Mouse (Mus musculus): ENCODE results near the gene Rpa2. TPM values are rescaled to one million over a fixed set of nuclear protein-coding genes. Genes with fewer than 3 reads are reported as not detected.

Gene Rpa2
- polyA plus RNA-seq, 1 experiment from 2014 or later: 108 TPM

DNA sequence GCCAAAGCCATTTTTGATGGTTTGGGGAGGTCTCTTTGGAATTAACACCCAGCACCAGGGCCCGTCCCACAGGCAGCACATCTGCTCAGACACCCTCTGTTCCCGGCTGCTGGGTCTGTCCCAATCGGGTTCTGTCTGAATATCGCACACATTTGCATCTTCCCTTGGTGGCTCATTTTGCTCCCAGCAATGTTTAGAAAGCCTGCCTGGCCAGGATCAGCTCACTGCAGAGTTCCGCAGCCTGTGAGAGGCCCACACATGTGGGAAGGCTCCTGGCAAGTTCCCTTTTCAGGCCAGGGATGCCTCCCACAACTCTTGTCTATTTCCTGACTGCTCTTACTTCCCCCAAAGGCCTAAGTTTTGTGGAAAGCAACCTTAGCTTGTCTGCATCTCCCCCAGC is 41.5 kb downstream of the Rpa2 start:
- Histone ChIP-seq H3K4me3 (ENCODE audit: low read length) (no peak overlapping the region), H3K36me3 (ENCODE audit: insufficient read depth, low read length) (no peaks in the 10 kb centered on the region), H3K9ac (replicated peaks; ENCODE audit: low read length) (no peak overlapping the region), H3K4me2 (replicated peaks; ENCODE audit: low read depth, low read length) (no peak overlapping the region), H3K4me1 (ENCODE audit: insufficient read depth, low read length) (no peaks in the 10 kb centered on the region), H3K9me3 (ENCODE audit: low read length) (peaks cover 11% of the 10 kb centered on the region), H3K27ac (ENCODE audit: low read length) (no peak overlapping the region), H3K27me3 (ENCODE audit: insufficient read depth, low read length) (no peaks in the 10 kb centered on the region)
- ATAC-seq (ENCODE audit: low FRiP score, low TSS enrichment): no peak
- WGBS: 88% methylated on average over 5 of the region's 5 CpGs

DNA sequence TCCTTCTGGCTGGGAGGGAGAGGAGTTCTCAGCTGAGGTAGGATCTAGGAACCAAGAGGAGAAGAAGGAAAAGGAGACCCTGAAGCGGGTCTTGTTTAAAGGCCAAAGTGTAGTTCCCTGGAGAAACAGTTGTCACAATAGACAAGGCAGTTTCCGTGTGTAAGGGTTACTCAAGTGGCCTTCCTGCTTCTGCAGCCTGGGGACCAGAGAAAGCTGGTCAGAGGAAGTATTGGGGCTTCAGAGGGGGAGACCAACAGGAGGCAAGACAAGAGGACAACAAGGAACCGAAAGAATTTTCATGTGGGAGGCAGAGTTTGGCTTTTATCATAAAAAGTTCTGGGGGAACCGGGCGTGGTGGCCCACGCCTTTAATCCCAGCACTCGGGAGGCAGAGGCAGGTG is 48.3 kb downstream of the Rpa2 start:
- H3K27me3 ChIP-seq (ENCODE audit: insufficient read depth, low read length): no peaks in the 10 kb centered on the region
- 78% methylated on average over 7 of the region's 7 CpGs for WGBS
- no peak overlapping the region for H3K4me3 ChIP-seq (ENCODE audit: low read length)
- no peak for ATAC-seq (ENCODE audit: low FRiP score, low TSS enrichment)
- peaks cover 9% of the 10 kb centered on the region for H3K9me3 ChIP-seq (ENCODE audit: low read length)
- no peaks in the 10 kb centered on the region for H3K4me1 ChIP-seq (ENCODE audit: insufficient read depth, low read length)
- no peak overlapping the region for H3K4me2 ChIP-seq (replicated peaks; ENCODE audit: low read depth, low read length)
- no peak overlapping the region for H3K9ac ChIP-seq (replicated peaks; ENCODE audit: low read length)
- H3K36me3 ChIP-seq (ENCODE audit: insufficient read depth, low read length): no peaks in the 10 kb centered on the region
- H3K27ac ChIP-seq (ENCODE audit: low read length): no peak overlapping the region

DNA sequence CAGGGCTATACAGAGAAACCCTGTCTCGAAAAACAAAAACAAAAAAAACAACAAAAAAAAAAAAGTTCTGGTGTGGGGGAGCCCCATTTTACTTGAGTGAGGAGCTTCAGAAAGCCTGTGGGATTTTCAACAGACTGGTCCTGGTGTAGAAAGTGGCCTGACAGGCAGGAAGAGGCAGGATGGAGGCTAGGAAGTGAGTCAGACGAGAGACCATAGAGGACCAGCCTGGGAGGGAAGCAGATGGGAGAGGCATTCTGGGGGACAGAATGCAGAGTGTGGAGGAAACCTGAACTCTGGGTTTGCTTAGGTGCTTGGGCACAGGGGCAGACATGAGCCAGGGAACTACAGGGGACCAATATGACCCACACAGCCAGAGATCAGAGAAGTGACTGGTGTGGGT is 48.7 kb downstream of the Rpa2 start:
- H3K4me1 ChIP-seq (ENCODE audit: insufficient read depth, low read length): no peaks in the 10 kb centered on the region
- 54% methylated on average over 2 of the region's 2 CpGs for WGBS
- no peak overlapping the region for H3K4me2 ChIP-seq (replicated peaks; ENCODE audit: low read depth, low read length)
- H3K9ac ChIP-seq (replicated peaks; ENCODE audit: low read length): no peak overlapping the region
- no peaks in the 10 kb centered on the region for H3K36me3 ChIP-seq (ENCODE audit: insufficient read depth, low read length)
- no peaks in the 10 kb centered on the region for H3K27me3 ChIP-seq (ENCODE audit: insufficient read depth, low read length)
- H3K27ac ChIP-seq (ENCODE audit: low read length): no peak overlapping the region
- no peak for ATAC-seq (ENCODE audit: low FRiP score, low TSS enrichment)
- no peak overlapping the region for H3K4me3 ChIP-seq (ENCODE audit: low read length)
- H3K9me3 ChIP-seq (ENCODE audit: low read length): peaks cover 6% of the 10 kb centered on the region

DNA sequence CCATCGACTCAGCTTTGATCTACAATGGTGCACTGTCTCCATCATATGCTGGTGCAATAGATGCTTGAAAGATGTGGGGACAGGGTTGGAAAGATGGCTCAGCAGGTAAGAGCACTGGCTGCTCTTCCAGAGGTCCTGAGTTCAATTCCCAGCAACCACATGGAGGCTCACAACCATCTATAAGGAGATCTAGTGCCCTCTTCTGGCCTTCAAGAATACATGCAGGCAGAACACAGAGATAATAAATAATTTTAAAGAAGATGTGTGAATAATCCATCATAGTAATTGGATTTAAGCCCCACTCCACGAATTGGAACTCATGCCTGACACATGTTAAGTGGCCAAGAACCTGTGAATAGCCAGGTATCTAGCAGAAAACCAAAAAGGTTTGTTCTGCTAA is 50.3 kb downstream of the Rpa2 start:
- H3K4me3 ChIP-seq (ENCODE audit: low read length): no peak overlapping the region
- no peaks in the 10 kb centered on the region for H3K4me1 ChIP-seq (ENCODE audit: insufficient read depth, low read length)
- H3K36me3 ChIP-seq (ENCODE audit: insufficient read depth, low read length): no peaks in the 10 kb centered on the region
- H3K27ac ChIP-seq (ENCODE audit: low read length): no peak overlapping the region
- H3K27me3 ChIP-seq (ENCODE audit: insufficient read depth, low read length): no peaks in the 10 kb centered on the region
- 60% methylated on average over 2 of the region's 2 CpGs for WGBS
- ATAC-seq (ENCODE audit: low FRiP score, low TSS enrichment): no peak
- no peak overlapping the region for H3K9ac ChIP-seq (replicated peaks; ENCODE audit: low read length)
- H3K4me2 ChIP-seq (replicated peaks; ENCODE audit: low read depth, low read length): no peak overlapping the region
- H3K9me3 ChIP-seq (ENCODE audit: low read length): peaks cover 6% of the 10 kb centered on the region

DNA sequence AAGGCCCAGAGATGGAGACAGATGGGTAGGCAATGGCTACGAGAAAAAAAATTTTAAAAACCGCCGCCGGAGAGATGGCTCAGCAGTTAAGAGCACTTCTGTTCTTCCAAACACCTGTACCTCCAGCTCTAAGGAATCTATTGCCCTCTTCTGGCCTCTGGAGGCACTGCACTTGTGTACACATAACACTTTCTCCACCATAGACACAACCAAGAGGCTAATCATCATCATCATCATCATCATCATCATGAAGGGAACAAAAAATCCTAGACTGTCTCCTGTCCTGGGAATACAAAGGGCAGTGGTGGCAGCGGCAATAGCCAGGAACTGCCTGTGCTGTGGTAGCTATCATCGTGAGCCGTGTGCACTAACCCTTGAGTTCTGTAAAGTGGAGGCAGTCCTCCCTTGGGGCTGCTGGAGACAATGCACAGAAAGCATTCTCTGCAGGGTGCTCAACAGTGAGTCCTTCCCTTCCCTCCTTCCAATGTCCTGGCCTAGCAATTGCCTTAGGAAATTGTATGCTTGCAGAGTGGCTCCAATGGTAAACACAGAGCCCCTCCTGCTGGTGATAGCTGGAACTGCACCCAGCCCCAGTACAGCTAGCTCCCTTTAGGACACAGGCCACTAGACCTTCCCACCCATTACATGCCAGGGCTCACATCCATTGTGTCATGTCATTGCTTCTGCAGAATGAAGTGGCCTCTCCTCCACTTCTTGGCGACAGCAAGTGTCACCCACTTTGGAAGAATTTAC is 55.7 kb downstream of the Rpa2 start:
- H3K9ac ChIP-seq (replicated peaks; ENCODE audit: low read length): no peak overlapping the region
- H3K4me1 ChIP-seq (ENCODE audit: insufficient read depth, low read length): no peaks in the 10 kb centered on the region
- H3K27ac ChIP-seq (ENCODE audit: low read length): no peak overlapping the region
- H3K27me3 ChIP-seq (ENCODE audit: insufficient read depth, low read length): no peaks in the 10 kb centered on the region
- H3K4me3 ChIP-seq (ENCODE audit: low read length): no peak overlapping the region
- peaks cover 6% of the 10 kb centered on the region for H3K9me3 ChIP-seq (ENCODE audit: low read length)
- peaks cover 40% of the 10 kb centered on the region for H3K36me3 ChIP-seq (ENCODE audit: insufficient read depth, low read length)
- no peak overlapping the region for H3K4me2 ChIP-seq (replicated peaks; ENCODE audit: low read depth, low read length)
- 70% methylated on average over 8 of the region's 8 CpGs for WGBS
- peak; percentile 63; the same call in 1 of the 2 replicates for ATAC-seq (ENCODE audit: low FRiP score, low TSS enrichment)

Other genes with a start within 250 kb of the Rpa2 start
- 1,057 and 1,144 TPM in 2 replicates for gene Atpif1, start 234.7 kb upstream of the Rpa2 start, polyA plus RNA-seq (2015; fragmentation: Nextera tagmentation; extraction: Ambion mirVana)
- gene Dnajc8, start 232.8 kb upstream of the Rpa2 start, polyA plus RNA-seq (2015; fragmentation: Nextera tagmentation; extraction: Ambion mirVana): 159 and 164 TPM in 2 replicates
- gene Ptafr, start 204.3 kb upstream of the Rpa2 start, polyA plus RNA-seq (2015; fragmentation: Nextera tagmentation; extraction: Ambion mirVana): 0.29 and 0.54 TPM in 2 replicates
- gene Eya3, start 129.3 kb upstream of the Rpa2 start, polyA plus RNA-seq (2015; fragmentation: Nextera tagmentation; extraction: Ambion mirVana): 29.2 and 31.6 TPM in 2 replicates
- gene Xkr8, start 35.8 kb upstream of the Rpa2 start, polyA plus RNA-seq (2015; fragmentation: Nextera tagmentation; extraction: Ambion mirVana): 4.7 and 7.3 TPM in 2 replicates
- gene Smpdl3b, start 11.1 kb upstream of the Rpa2 start, polyA plus RNA-seq (2015; fragmentation: Nextera tagmentation; extraction: Ambion mirVana): 9.3 and 11.6 TPM in 2 replicates
- 0.92 and 1.1 TPM in 2 replicates for gene Themis2, start 28.1 kb downstream of the Rpa2 start, polyA plus RNA-seq (2015; fragmentation: Nextera tagmentation; extraction: Ambion mirVana)
- gene Ppp1r8, start 74.8 kb downstream of the Rpa2 start, polyA plus RNA-seq (2015; fragmentation: Nextera tagmentation; extraction: Ambion mirVana): 72.9 and 77.2 TPM in 2 replicates
- gene Stx12, start 116.2 kb downstream of the Rpa2 start, polyA plus RNA-seq (2015; fragmentation: Nextera tagmentation; extraction: Ambion mirVana): 59.9 and 61.8 TPM in 2 replicates
- 37.7 and 42.8 TPM in 2 replicates for gene Fam76a, start 154.2 kb downstream of the Rpa2 start, polyA plus RNA-seq (2015; fragmentation: Nextera tagmentation; extraction: Ambion mirVana)
- 0.44 and 0.58 TPM in 2 replicates for gene Fgr, start 205.8 kb downstream of the Rpa2 start, polyA plus RNA-seq (2015; fragmentation: Nextera tagmentation; extraction: Ambion mirVana)
- 9.8 and 11.7 TPM in 2 replicates for gene Ahdc1, start 242.9 kb downstream of the Rpa2 start, polyA plus RNA-seq (2015; fragmentation: Nextera tagmentation; extraction: Ambion mirVana)